Mouse (Mus musculus) heart, postnatal 0 days (tissue): Measurements from ENCODE around the gene Plek. TPM values are rescaled to one million over a fixed set of nuclear protein-coding genes. Genes with fewer than 3 reads are reported as not detected.

Source experiments
- ATAC-seq: fragments of 200-750 bp; cut with Nextera tagmentation; 2 replicates; pipeline ENCODE4 v1.8.0; 2017; ENCODE audit warnings: low read depth, moderate number of reproducible peaks, moderate library complexity; ENCODE audit not compliant: insufficient read depth
- DNase-seq: peaks from one replicate; pipeline ENCODE4 v3.0.0-alpha.2; 2016; ENCODE audit warnings: low spot score
- H3K27ac ChIP-seq: fragments of 300-500 bp; sonication (generic); 2 replicates; pipeline ENCODE4 v1.5.1; 2014; ENCODE audit warnings: low read depth, mild to moderate bottlenecking
- H3K27me3 ChIP-seq: fragments of 300-500 bp; sonication (generic); 2 replicates; pipeline ENCODE4 v1.6.1; 2014; ENCODE audit warnings: low read length, mixed read lengths; ENCODE audit not compliant: control insufficient read depth, insufficient read depth
- H3K36me3 ChIP-seq: fragments of 300-500 bp; sonication (generic); replicated peaks from 2 replicates; pipeline ENCODE4 v1.6.1; 2014; ENCODE audit warnings: low read length, mixed read lengths; ENCODE audit not compliant: control insufficient read depth, insufficient read depth
- H3K4me1 ChIP-seq: fragments of 300-500 bp; sonication (generic); 2 replicates; pipeline ENCODE4 v1.6.1; 2014; ENCODE audit warnings: antibody characterized with exemption; ENCODE audit not compliant: control insufficient read depth, insufficient read depth
- H3K4me2 ChIP-seq: fragments of 300-500 bp; sonication (generic); 2 replicates; pipeline ENCODE4 v1.6.1; 2014; ENCODE audit warnings: low read depth, mild to moderate bottlenecking, low read length, moderate library complexity
- H3K4me3 ChIP-seq: fragments of 300-500 bp; sonication (generic); 2 replicates; pipeline ENCODE4 v1.5.1; 2014; ENCODE audit warnings: low read depth, low read length
- H3K9ac ChIP-seq: fragments of 300-500 bp; sonication (generic); replicated peaks from 2 replicates; pipeline ENCODE4 v1.6.1; 2014; ENCODE audit warnings: low read depth, low read length, mixed read lengths
- H3K9me3 ChIP-seq: fragments of 300-500 bp; sonication (generic); replicated peaks from 2 replicates; pipeline ENCODE4 v1.6.1; 2016; ENCODE audit warnings: low read length; ENCODE audit not compliant: control insufficient read depth
- CTCF ChIP-seq: IDR thresholded peaks from 2 replicates; pipeline ENCODE4 v1.5.1; 2016; ENCODE audit warnings: antibody characterized with exemption, control low read depth, low read depth
- EP300 ChIP-seq: IDR thresholded peaks from 2 replicates; pipeline ENCODE4 v1.6.1; 2016; ENCODE audit warnings: antibody characterized with exemption, low read depth
- WGBS: fragments of 180-500 bp; shearing (Covaris S2); extraction: QIAGEN DNeasy Blood & Tissue Kit; methylation state at CpG from one replicate; pipeline ENCODE4 v1.1.7; 2014; 5-methylcytosine and 5-hydroxymethylcytosine counted together
- polyA plus RNA-seq: library from polyadenylated mRNA; unstranded; fragments of >200 nt; fragmentation: Nextera tagmentation; extraction: Ambion mirVana; gene quantifications from 2 replicates; pipeline ENCODE4 v1.2.1, GENCODE M21; 2015
- total RNA-seq: library from RNA; depleted of rRNA; stranded (reverse); fragments of >200 nt; gene quantifications from 2 replicates; pipeline ENCODE4 v1.2.3, GENCODE M21; 2014; ENCODE audit warnings: low replicate concordance

The Plek gene
- total and polyA plus RNA-seq, 2 experiments from 2014 or later, result 1.3 to 2.6 TPM

- Histone ChIP-seq H3K4me3 (no peak overlapping the region), H3K9ac (no peak overlapping the region), H3K27me3 (no peaks in the 10 kb centered on the region), H3K4me1 (no peaks in the 10 kb centered on the region), H3K9me3 (no peaks in the 10 kb centered on the region), H3K27ac (no peak overlapping the region), H3K36me3 (no peaks in the 10 kb centered on the region), H3K4me2 (no peak overlapping the region)
- TF ChIP-seq EP300 (no peak), CTCF (no peak)
- ATAC-seq (no peak), DNase-seq (no peak)
- WGBS, result 29% methylated on average over 2 of the region's 2 CpGs
Observed at GRCm38 (mm10) chr11:16969650-16970049, 82.5 kb downstream of the Plek start.

DNA sequence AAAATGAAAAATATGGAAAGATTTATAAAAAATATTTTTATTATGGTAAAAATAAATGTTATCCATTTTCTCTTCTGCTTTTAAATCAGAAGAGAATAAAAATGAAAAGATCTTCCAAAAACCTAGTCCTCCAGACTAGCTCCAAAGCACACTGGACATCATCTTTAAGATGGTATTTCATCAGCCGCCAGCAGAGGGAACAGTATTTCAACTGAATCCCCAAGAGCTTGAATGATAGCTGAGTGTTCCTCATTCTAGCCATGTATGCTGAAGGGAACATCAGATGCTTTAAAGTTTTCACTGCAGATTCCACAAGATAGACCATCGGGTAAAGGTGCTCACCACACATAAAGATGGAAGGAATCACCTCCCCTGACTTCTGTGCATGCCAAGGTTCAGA lies 84.4 kb downstream of the Plek start:
- DNase-seq, result peak; percentile 29
- no peaks in the 10 kb centered on the region for H3K36me3 ChIP-seq
- no peaks in the 10 kb centered on the region for H3K27me3 ChIP-seq
- WGBS, result 19% methylated on average over 2 of the region's 2 CpGs
- ATAC-seq, result no peak
- H3K9me3 ChIP-seq, result no peaks in the 10 kb centered on the region
- H3K4me3 ChIP-seq, result no peak overlapping the region
- no peak overlapping the region for H3K4me2 ChIP-seq
- no peaks in the 10 kb centered on the region for H3K4me1 ChIP-seq
- no peak overlapping the region for H3K27ac ChIP-seq
- H3K9ac ChIP-seq, result no peak overlapping the region
- TF ChIP-seq CTCF (peak; percentile 49), EP300 (no peak)

- no peak for ATAC-seq
- TF ChIP-seq CTCF (no peak), EP300 (no peak)
- H3K4me1 ChIP-seq, result no peaks in the 10 kb centered on the region
- no peaks in the 10 kb centered on the region for H3K27me3 ChIP-seq
- no peak overlapping the region for H3K4me2 ChIP-seq
- no peak for DNase-seq
- no peak overlapping the region for H3K9ac ChIP-seq
- no peak overlapping the region for H3K27ac ChIP-seq
- 65% methylated on average over 1 of the region's 1 CpGs for WGBS
- no peaks in the 10 kb centered on the region for H3K36me3 ChIP-seq
- no peak overlapping the region for H3K4me3 ChIP-seq
- no peaks in the 10 kb centered on the region for H3K9me3 ChIP-seq
Observed at GRCm38 (mm10) chr11:16958520-16958919, 93.7 kb downstream of the Plek start.

- ATAC-seq, result no peak
- 89% methylated on average over 6 of the region's 6 CpGs for WGBS
Observed at GRCm38 (mm10) chr11:16957030-16957429, 95.2 kb downstream of the Plek start.

DNA sequence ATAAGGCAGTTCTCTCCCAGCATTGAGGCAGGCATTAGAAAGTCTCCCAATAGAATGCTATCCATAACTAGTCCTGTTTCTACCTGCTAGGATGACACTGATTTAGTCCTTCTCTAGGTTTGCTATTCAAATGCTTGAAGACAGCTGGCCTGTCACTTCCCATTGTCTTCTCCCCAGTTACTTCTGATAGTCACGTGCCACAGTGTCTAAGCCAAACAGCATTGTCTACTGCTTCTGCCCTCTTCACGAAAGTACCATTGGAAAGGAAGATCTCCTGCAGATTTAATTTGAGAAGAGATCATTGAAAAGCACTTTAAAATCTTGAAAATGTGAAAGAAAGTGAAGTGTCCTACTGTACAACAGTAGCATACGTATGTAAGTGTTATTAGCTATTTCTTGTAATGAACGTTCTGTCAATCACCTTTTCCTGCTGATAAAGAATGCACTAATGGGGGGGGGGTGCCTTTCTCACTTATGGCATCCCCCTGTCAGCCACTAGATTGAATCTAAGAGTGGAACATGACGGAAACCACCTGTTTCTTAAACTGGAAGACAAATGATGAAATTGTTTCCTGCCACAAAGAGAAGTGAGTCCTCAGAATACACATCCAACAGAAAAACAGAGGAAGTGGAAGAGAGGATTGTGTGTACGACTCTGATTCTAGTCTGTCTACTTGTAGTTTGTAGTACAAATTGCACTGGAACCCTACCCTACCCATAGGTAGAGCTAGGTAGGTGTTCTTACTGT lies 95.9 kb downstream of the Plek start:
- no peak overlapping the region for H3K9ac ChIP-seq
- no peaks in the 10 kb centered on the region for H3K9me3 ChIP-seq
- H3K4me1 ChIP-seq, result peaks cover 10% of the 10 kb centered on the region
- H3K4me3 ChIP-seq, result no peak overlapping the region
- ATAC-seq, result no peak
- no peaks in the 10 kb centered on the region for H3K36me3 ChIP-seq
- no peak overlapping the region for H3K4me2 ChIP-seq
- H3K27ac ChIP-seq, result no peak overlapping the region
- WGBS, result 70% methylated on average over 6 of the region's 6 CpGs
- no peak for DNase-seq
- H3K27me3 ChIP-seq, result no peaks in the 10 kb centered on the region
- TF ChIP-seq EP300, result no peak
- TF ChIP-seq CTCF, result no peak

More at GRCm38 (mm10) chr11:16957030-16957429, 95.2 kb downstream of the Plek start:
- no peak for TF ChIP-seq CTCF
- no peak for TF ChIP-seq EP300
- Histone ChIP-seq H3K27ac (no peak overlapping the region), H3K4me3 (no peak overlapping the region), H3K4me1 (peaks cover 4% of the 10 kb centered on the region), H3K9ac (no peak overlapping the region), H3K9me3 (no peaks in the 10 kb centered on the region), H3K4me2 (no peak overlapping the region), H3K27me3 (no peaks in the 10 kb centered on the region), H3K36me3 (no peaks in the 10 kb centered on the region)
- DNase-seq, result no peak

- Histone ChIP-seq H3K9ac (peak overlapping the region; percentile 56), H3K27me3 (no peaks in the 10 kb centered on the region), H3K9me3 (no peaks in the 10 kb centered on the region), H3K4me1 (peaks cover 10% of the 10 kb centered on the region), H3K27ac (peak overlapping the region; percentile 56), H3K36me3 (no peaks in the 10 kb centered on the region), H3K4me3 (peak overlapping the region; percentile 60), H3K4me2 (peak overlapping the region; percentile 85)
- ATAC-seq (no peak), DNase-seq (no peak)
- TF ChIP-seq CTCF, result no peak
- TF ChIP-seq EP300, result no peak
- WGBS, result under 1% methylated on average over 9 of the region's 9 CpGs
Observed at GRCm38 (mm10) chr11:16951761-16952010, 100.5 kb downstream of the Plek start.
